ENCODE assay signal across 8 mouse cellular contexts in genomic region chr2:33178243-33178932, GRCm38 (mm10). TPM values are rescaled to one million over a fixed set of nuclear protein-coding genes. Genes with fewer than 3 reads are reported as not detected.
DNase-seq lines count a peak whose midpoint lies in the region; ATAC-seq and TF ChIP-seq lines count a peak whose summit lies in the region.

No protein-coding gene starts in this region.

- no peak overlapping the region for H3K4me3 ChIP-seq in lung, embryonic 14.5 days (ENCODE audit: low read depth, low read length)
- no peak overlapping the region for H3K4me3 ChIP-seq in heart, embryonic 15.5 days
- H3K4me3 ChIP-seq in liver, embryonic 13.5 days (replicated peaks), result no peak overlapping the region

- no peaks in the 10 kb centered on the region for H3K36me3 ChIP-seq in lung, embryonic 14.5 days (ENCODE audit: insufficient read depth)
- no peaks in the 10 kb centered on the region for H3K36me3 ChIP-seq in heart, embryonic 15.5 days
- H3K36me3 ChIP-seq in liver, embryonic 13.5 days, result no peaks in the 10 kb centered on the region

- H3K4me1 ChIP-seq in lung, embryonic 14.5 days (ENCODE audit: insufficient read depth), result peaks cover 10% of the 10 kb centered on the region
- peaks cover 32% of the 10 kb centered on the region for H3K4me1 ChIP-seq in heart, embryonic 15.5 days (replicated peaks)
- peaks cover 13% of the 10 kb centered on the region for H3K4me1 ChIP-seq in liver, embryonic 13.5 days (replicated peaks)

- TF ChIP-seq CTCF in lung, embryonic 14.5 days (IDR thresholded peaks at IDR 0.05; ENCODE audit: low read depth), result no peak

- H3K4me2 ChIP-seq in lung, embryonic 14.5 days, result no peak overlapping the region
- peak overlapping the region; percentile 29 for H3K4me2 ChIP-seq in heart, embryonic 15.5 days
- H3K4me2 ChIP-seq in liver, embryonic 13.5 days, result no peak overlapping the region

- H3K9ac ChIP-seq in lung, embryonic 14.5 days, result no peak overlapping the region
- H3K9ac ChIP-seq in heart, embryonic 15.5 days, result no peak overlapping the region
- no peak overlapping the region for H3K9ac ChIP-seq in liver, embryonic 13.5 days

- H3K9me3 ChIP-seq in lung, embryonic 14.5 days (ENCODE audit: low read depth, low read length), result no peaks in the 10 kb centered on the region
- no peaks in the 10 kb centered on the region for H3K9me3 ChIP-seq in heart, embryonic 15.5 days (replicated peaks)
- no peaks in the 10 kb centered on the region for H3K9me3 ChIP-seq in liver, embryonic 13.5 days (replicated peaks)

- WGBS in lung, embryonic 14.5 days, result 50% methylated on average over 11 of the region's 11 CpGs
- WGBS in heart, embryonic 15.5 days, result 54% methylated on average over 11 of the region's 11 CpGs
- 60% methylated on average over 11 of the region's 11 CpGs for WGBS in liver, embryonic 13.5 days (ENCODE audit: insufficient replicate concordance)

- H3K27ac ChIP-seq in lung, embryonic 14.5 days (ENCODE audit: low read depth), result no peak overlapping the region
- H3K27ac ChIP-seq in heart, embryonic 15.5 days, result peak overlapping the region; percentile 86
- peak overlapping the region; percentile 1; the same call in 1 of the 2 replicates for H3K27ac ChIP-seq in liver, embryonic 13.5 days

- H3K27me3 ChIP-seq in lung, embryonic 14.5 days (ENCODE audit: insufficient read depth, low read length), result no peaks in the 10 kb centered on the region
- H3K27me3 ChIP-seq in heart, embryonic 15.5 days, result no peaks in the 10 kb centered on the region
- H3K27me3 ChIP-seq in liver, embryonic 13.5 days, result no peaks in the 10 kb centered on the region

- peak; percentile 71; the same call in 1 of the 2 replicates for ATAC-seq in lung, embryonic 14.5 days (ENCODE audit: insufficient read depth)
- ATAC-seq in heart, embryonic 15.5 days (replicated peaks; ENCODE audit: insufficient number of reproducible peaks, insufficient read depth, low FRiP score, low read depth), result peak; percentile 43; the same call in 1 of the 2 replicates
- 0 out of 2 replicates have a peak, but pooled peaks have one; percentile 12 for ATAC-seq in liver, embryonic 13.5 days (ENCODE audit: low read depth)

- peak; percentile 26 for DNase-seq in lung, embryonic 14.5 days
- DNase-seq in lung, postnatal 14 days, result no peak
- DNase-seq in cerebellum, postnatal 4 days (ENCODE audit: low spot score in 2 of 2), result peak; percentile 41 to 80
- DNase-seq in liver, embryonic 13.5 days, result no peak
- no peak for DNase-seq in thymus, postnatal 10 days (ENCODE audit: low spot score in 2 of 2)
- DNase-seq in right cerebral cortex, postnatal 36 days (ENCODE audit: low spot score in 2 of 2), result no peak
- DNase-seq in testis, postnatal 10 days (ENCODE audit: low spot score), result no peak

RNA-seq across cellular contexts. Expression of gene Angptl2, which starts 37.5 kb away (rescaled TPM):
- polyA plus RNA-seq in lung, embryonic 14.5 days (2014; fragmentation: Nextera tagmentation; extraction: Ambion mirVana), result 30.1 and 30.3 TPM in 2 replicates
- polyA plus RNA-seq in heart, embryonic 15.5 days (2015; fragmentation: Nextera tagmentation; extraction: Ambion mirVana), result 59.1 and 77.0 TPM in 2 replicates
- 2.6 and 3.0 TPM in 2 replicates for polyA plus RNA-seq in liver, embryonic 13.5 days (2015; fragmentation: Nextera tagmentation; extraction: Ambion mirVana)

RNA-seq across cellular contexts. Expression of gene Garnl3, which starts 46.9 kb away (rescaled TPM):
- 11.1 and 13.0 TPM in 2 replicates for polyA plus RNA-seq in lung, embryonic 14.5 days (2014; fragmentation: Nextera tagmentation; extraction: Ambion mirVana)
- polyA plus RNA-seq in heart, embryonic 15.5 days (2015; fragmentation: Nextera tagmentation; extraction: Ambion mirVana), result 6.9 and 11.4 TPM in 2 replicates
- polyA plus RNA-seq in liver, embryonic 13.5 days (2015; fragmentation: Nextera tagmentation; extraction: Ambion mirVana), result 1.2 and 1.4 TPM in 2 replicates

Comparison
In these comparisons a context has a peak if more than half of its experiments do, and no peak if none do; other contexts are left out.
1. DNase-seq: peak in lung, embryonic 14.5 days (single experiment) and cerebellum, postnatal 4 days (2 of 2); none in lung, postnatal 14 days (single experiment), liver, embryonic 13.5 days (single experiment), thymus, postnatal 10 days (0 of 2), right cerebral cortex, postnatal 36 days (0 of 2) and testis, postnatal 10 days (single experiment).
2. ATAC-seq: peak in every context shown above with its lines; median percentile 71 in lung, embryonic 14.5 days; 43 in heart, embryonic 15.5 days; 12 in liver, embryonic 13.5 days.